Mouse (Mus musculus): ENCODE measurements at regions not wholly inside any gene's neighbourhood (a gene's known extent, or its start where the extent isn't known, plus 50 kb on each side); places are given as distances from the start of the nearest gene placed in this dataset.

DNA sequence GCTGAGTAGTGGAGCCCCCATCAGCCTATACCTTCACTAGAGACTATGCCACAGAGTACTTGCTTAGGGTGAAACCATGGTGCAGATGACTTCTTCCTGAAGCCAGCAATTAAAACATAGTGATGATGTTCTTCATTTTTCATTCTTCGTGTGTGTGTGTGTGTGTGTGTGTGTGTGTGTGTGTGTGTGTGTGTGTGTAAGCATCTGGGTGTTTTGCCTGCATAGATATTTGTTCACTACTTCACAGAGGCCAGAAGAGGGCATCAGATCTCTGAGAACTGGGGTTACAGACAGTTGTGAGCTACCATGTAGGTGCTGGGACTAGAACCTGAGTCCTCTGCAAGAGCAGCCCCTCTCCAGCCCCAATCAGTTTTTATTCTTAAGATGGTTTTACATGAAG is 358.8 kb downstream of the Wdr11 start:
- no peak for ATAC-seq (ENCODE audit: insufficient read depth)
- TF ChIP-seq EP300 (IDR thresholded peaks at IDR 0.05; ENCODE audit: low read depth): no peak
- no peak for TF ChIP-seq CTCF (IDR thresholded peaks at IDR 0.05; ENCODE audit: low read depth)
- Histone ChIP-seq H3K9me3 (ENCODE audit: control insufficient read depth, low read length) (no peaks in the 10 kb centered on the region), H3K36me3 (replicated peaks; ENCODE audit: control insufficient read depth, insufficient read depth, low read depth) (no peaks in the 10 kb centered on the region), H3K4me1 (replicated peaks; ENCODE audit: control insufficient read depth in 2 of 2, insufficient read depth in 2 of 2, low read length in 1 of 2) (no peaks in the 10 kb centered on the region), H3K4me2 (ENCODE audit: low read depth) (no peak overlapping the region), H3K27me3 (ENCODE audit: control insufficient read depth, insufficient read depth, low read length) (no peaks in the 10 kb centered on the region), H3K9ac (replicated peaks) (no peak overlapping the region), H3K4me3 (ENCODE audit: insufficient read depth in 1 of 2, low read depth in 2 of 2, low read length in 2 of 2) (no peak overlapping the region), H3K27ac (no peak overlapping the region)
- WGBS (ENCODE audit: insufficient replicate concordance): 44% methylated on average over 1 of the region's 1 CpGs
- no peak for DNase-seq (ENCODE audit: low read depth in 3 of 3, low spot score in 3 of 3)

DNA sequence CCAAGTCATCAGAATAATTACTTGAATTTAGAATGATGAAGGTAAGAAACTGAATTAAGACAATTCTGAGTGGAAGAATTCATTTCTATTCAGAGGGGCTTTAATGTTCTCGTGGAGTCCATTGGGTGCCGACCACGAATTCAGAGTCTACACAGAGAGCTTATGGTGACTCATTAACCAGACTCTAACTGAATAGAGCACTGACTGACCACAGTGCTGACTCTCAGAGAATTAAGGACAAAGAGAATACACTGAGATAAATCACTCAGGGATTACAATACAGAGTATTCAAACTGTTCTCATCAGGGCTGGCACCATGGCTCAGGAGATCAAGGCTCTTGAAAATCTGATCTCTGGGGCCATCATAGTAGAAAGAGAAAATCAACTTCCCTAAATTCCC is 366.7 kb downstream of the Wdr11 start:
- Histone ChIP-seq H3K9me3 (ENCODE audit: control insufficient read depth, low read length) (no peaks in the 10 kb centered on the region), H3K27me3 (ENCODE audit: control insufficient read depth, insufficient read depth, low read length) (no peaks in the 10 kb centered on the region), H3K4me2 (ENCODE audit: low read depth) (no peak overlapping the region), H3K9ac (replicated peaks) (no peak overlapping the region), H3K4me3 (ENCODE audit: insufficient read depth in 1 of 2, low read depth in 2 of 2, low read length in 2 of 2) (no peak overlapping the region), H3K27ac (no peak overlapping the region), H3K4me1 (replicated peaks; ENCODE audit: control insufficient read depth in 2 of 2, insufficient read depth in 2 of 2, low read length in 1 of 2) (no peaks in the 10 kb centered on the region; a peak in 1 of 4 replicates), H3K36me3 (replicated peaks; ENCODE audit: control insufficient read depth, insufficient read depth, low read depth) (no peaks in the 10 kb centered on the region)
- WGBS (ENCODE audit: insufficient replicate concordance): 51% methylated on average over 3 of the region's 3 CpGs
- TF ChIP-seq CTCF (IDR thresholded peaks at IDR 0.05; ENCODE audit: low read depth): no peak
- TF ChIP-seq EP300 (IDR thresholded peaks at IDR 0.05; ENCODE audit: low read depth): no peak
- ATAC-seq (ENCODE audit: insufficient read depth) (no peak), DNase-seq (ENCODE audit: low read depth in 3 of 3, low spot score in 3 of 3) (no peak)

- no peak overlapping the region for H3K4me2 ChIP-seq (ENCODE audit: low read depth)
- no peaks in the 10 kb centered on the region; a peak in 1 of 4 replicates for H3K4me1 ChIP-seq (replicated peaks; ENCODE audit: control insufficient read depth in 2 of 2, insufficient read depth in 2 of 2, low read length in 1 of 2)
- no peak for ATAC-seq (ENCODE audit: insufficient read depth)
- DNase-seq (ENCODE audit: low read depth in 3 of 3, low spot score in 3 of 3): no peak
- no peaks in the 10 kb centered on the region for H3K9me3 ChIP-seq (ENCODE audit: control insufficient read depth, low read length)
- no peaks in the 10 kb centered on the region for H3K27me3 ChIP-seq (ENCODE audit: control insufficient read depth, insufficient read depth, low read length)
- WGBS (ENCODE audit: insufficient replicate concordance): 61% methylated on average over 12 of the region's 12 CpGs
- H3K9ac ChIP-seq (replicated peaks): no peak overlapping the region
- no peak overlapping the region for H3K27ac ChIP-seq
- no peak for TF ChIP-seq CTCF (IDR thresholded peaks at IDR 0.05; ENCODE audit: low read depth)
- no peak for TF ChIP-seq EP300 (IDR thresholded peaks at IDR 0.05; ENCODE audit: low read depth)
- no peak overlapping the region for H3K4me3 ChIP-seq (ENCODE audit: insufficient read depth in 1 of 2, low read depth in 2 of 2, low read length in 2 of 2)
- no peaks in the 10 kb centered on the region for H3K36me3 ChIP-seq (replicated peaks; ENCODE audit: control insufficient read depth, insufficient read depth, low read depth)
These were observed 370.9 kb downstream of the Wdr11 start for GRCm38 (mm10) chr7:129962575-129962974.

DNA sequence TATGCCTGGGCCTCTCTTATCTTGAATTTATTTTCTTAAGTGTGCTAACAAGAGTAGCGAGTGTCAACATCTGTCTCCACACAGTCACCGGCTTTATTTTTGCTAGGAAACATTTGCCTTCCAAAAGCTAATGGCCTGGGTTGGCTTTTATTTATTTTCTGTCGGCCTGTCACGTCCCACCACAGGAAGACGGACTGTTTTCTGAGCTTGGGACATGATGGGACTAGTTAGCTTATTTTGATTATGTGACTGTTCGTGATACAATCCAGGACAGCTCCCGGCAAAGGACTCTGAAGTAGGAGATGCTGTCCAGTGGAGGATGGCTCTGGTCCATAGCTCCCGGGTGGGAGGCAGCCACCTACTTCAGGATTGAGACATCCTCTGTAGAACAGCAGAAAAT is 372.5 kb downstream of the Wdr11 start:
- no peaks in the 10 kb centered on the region for H3K27me3 ChIP-seq (ENCODE audit: control insufficient read depth, insufficient read depth, low read length)
- no peak overlapping the region for H3K4me2 ChIP-seq (ENCODE audit: low read depth)
- no peak for DNase-seq (ENCODE audit: low read depth in 3 of 3, low spot score in 3 of 3)
- TF ChIP-seq EP300 (IDR thresholded peaks at IDR 0.05; ENCODE audit: low read depth) (no peak), CTCF (IDR thresholded peaks at IDR 0.05; ENCODE audit: low read depth) (no peak)
- H3K36me3 ChIP-seq (replicated peaks; ENCODE audit: control insufficient read depth, insufficient read depth, low read depth): no peaks in the 10 kb centered on the region
- no peak for ATAC-seq (ENCODE audit: insufficient read depth)
- no peak overlapping the region for H3K27ac ChIP-seq
- H3K4me1 ChIP-seq (replicated peaks; ENCODE audit: control insufficient read depth in 2 of 2, insufficient read depth in 2 of 2, low read length in 1 of 2): no peaks in the 10 kb centered on the region
- 53% methylated on average over 8 of the region's 8 CpGs for WGBS (ENCODE audit: insufficient replicate concordance)
- H3K9ac ChIP-seq (replicated peaks): no peak overlapping the region
- H3K9me3 ChIP-seq (ENCODE audit: control insufficient read depth, low read length): no peaks in the 10 kb centered on the region
- no peak overlapping the region for H3K4me3 ChIP-seq (ENCODE audit: insufficient read depth in 1 of 2, low read depth in 2 of 2, low read length in 2 of 2)

- Histone ChIP-seq H3K4me3 (ENCODE audit: insufficient read depth in 1 of 2, low read depth in 2 of 2, low read length in 2 of 2) (no peak overlapping the region), H3K4me1 (replicated peaks; ENCODE audit: control insufficient read depth in 2 of 2, insufficient read depth in 2 of 2, low read length in 1 of 2) (no peaks in the 10 kb centered on the region), H3K9me3 (ENCODE audit: control insufficient read depth, low read length) (no peaks in the 10 kb centered on the region), H3K27me3 (ENCODE audit: control insufficient read depth, insufficient read depth, low read length) (no peaks in the 10 kb centered on the region), H3K9ac (replicated peaks) (no peak overlapping the region), H3K27ac (no peak overlapping the region), H3K4me2 (ENCODE audit: low read depth) (no peak overlapping the region), H3K36me3 (replicated peaks; ENCODE audit: control insufficient read depth, insufficient read depth, low read depth) (no peaks in the 10 kb centered on the region)
- TF ChIP-seq EP300 (IDR thresholded peaks at IDR 0.05; ENCODE audit: low read depth) (no peak), CTCF (IDR thresholded peaks at IDR 0.05; ENCODE audit: low read depth) (no peak)
- ATAC-seq (ENCODE audit: insufficient read depth): no peak
- no peak for DNase-seq (ENCODE audit: low read depth in 3 of 3, low spot score in 3 of 3)
- WGBS (ENCODE audit: insufficient replicate concordance): 64% methylated on average over 9 of the region's 9 CpGs
These were observed 373.8 kb downstream of the Wdr11 start for GRCm38 (mm10) chr7:129965281-129966051.
